Mouse (Mus musculus): ENCODE data around the gene Gpt2.

DNA sequence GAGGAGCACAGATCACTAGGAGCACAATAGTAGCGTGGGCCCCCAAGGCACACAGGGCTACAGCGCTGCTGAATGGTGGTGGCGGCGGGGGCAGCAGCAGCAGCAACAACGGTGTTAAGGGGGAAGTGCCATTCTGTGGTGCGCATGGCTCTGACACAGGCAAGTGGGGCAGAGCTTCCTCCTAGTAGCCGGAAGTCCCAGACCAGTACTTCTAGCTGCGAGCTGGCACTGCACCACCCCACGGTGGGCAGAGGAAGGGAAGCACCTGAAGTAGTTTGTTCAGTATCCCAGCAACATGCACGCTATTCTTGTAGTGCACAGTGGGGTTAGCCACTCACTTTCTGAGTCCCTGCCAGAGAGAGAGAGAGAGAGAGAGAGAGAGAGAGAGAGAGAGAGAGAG, 10.5 kb upstream of the Gpt2 start:
- TF ChIP-seq CTCF (IDR thresholded peaks at IDR 0.05) (peak; percentile 51), EP300 (IDR thresholded peaks at IDR 0.05) (no peak)

All from lung, postnatal 0 days (tissue).